Mouse (Mus musculus) mammary gland, adult 2 months (tissue): ENCODE results near the gene Mdm2. TPM values are rescaled to one million over a fixed set of nuclear protein-coding genes. Genes with fewer than 3 reads are reported as not detected.

ENCODE experiments used
- polyA plus RNA-seq: library from polyadenylated mRNA; depleted of rRNA; stranded (reverse); fragments of >200 nt; gene quantifications from 2 replicates; pipeline ENCODE4 v1.2.3, GENCODE M21; 2012; ENCODE audit warnings: low replicate concordance; rRNA removed

Gene Mdm2
- 23.4 and 48.7 TPM in 2 replicates for polyA plus RNA-seq

GRCm38 (mm10) chr10:117710604-117711141 lies at the start of gene Mdm2:
Gene Mdm2, minus strand, starts transcription at chr10:117710758.

GRCm38 (mm10) chr10:117746297-117746883 lies 35.8 kb upstream of the Mdm2 start, which contains the start of gene Slc35e3:
Gene Slc35e3, minus strand, starts transcription at chr10:117746365.

Other genes starting within 250 kb of the Mdm2 start
- 4.4 and 5.5 TPM in 2 replicates for gene Cpm, start 81.3 kb downstream of the Mdm2 start, polyA plus RNA-seq
- gene Slc35e3, start 35.6 kb upstream of the Mdm2 start, polyA plus RNA-seq: 12.5 and 13.4 TPM in 2 replicates
- 3.9 and 7.4 TPM in 2 replicates for gene Nup107, start 81.9 kb upstream of the Mdm2 start, polyA plus RNA-seq
- 26.2 and 52.9 TPM in 2 replicates for gene Rap1b, start 135.3 kb upstream of the Mdm2 start, polyA plus RNA-seq